Mouse (Mus musculus) hindbrain, embryonic 13.5 days (tissue): ENCODE measurements around the gene Usp34. TPM values are rescaled to one million over a fixed set of nuclear protein-coding genes. Genes with fewer than 3 reads are reported as not detected.

Experiments used
- ATAC-seq: fragments of 200-750 bp; cut with Nextera tagmentation; 2 replicates; pipeline ENCODE4 v1.8.0; 2017; ENCODE audit warnings: moderate TSS enrichment; ENCODE audit not compliant: low FRiP score
- H3K27ac ChIP-seq: fragments of 300-500 bp; sonication (generic); 2 replicates; pipeline ENCODE4 v1.5.1; 2015; ENCODE audit warnings: inconsistent platforms, mild to moderate bottlenecking, moderate library complexity
- H3K27me3 ChIP-seq: fragments of 300-500 bp; sonication (generic); 2 replicates; pipeline ENCODE4 v1.6.1; 2015; ENCODE audit warnings: mild to moderate bottlenecking, inconsistent platforms
- H3K36me3 ChIP-seq: fragments of 300-500 bp; sonication (generic); 2 replicates; pipeline ENCODE4 v1.6.1; 2015; ENCODE audit warnings: mild to moderate bottlenecking, inconsistent platforms
- H3K4me1 ChIP-seq: fragments of 300-500 bp; sonication (generic); replicated peaks from 2 replicates; pipeline ENCODE4 v1.6.1; 2015; ENCODE audit warnings: inconsistent platforms
- H3K4me2 ChIP-seq: fragments of 300-500 bp; sonication (generic); 2 replicates; pipeline ENCODE4 v1.6.1; 2015; ENCODE audit warnings: inconsistent platforms, mild to moderate bottlenecking, moderate library complexity
- H3K4me3 ChIP-seq: fragments of 300-500 bp; sonication (generic); 2 replicates; pipeline ENCODE4 v1.5.1; 2015; ENCODE audit warnings: mild to moderate bottlenecking, inconsistent platforms
- H3K9ac ChIP-seq: fragments of 300-500 bp; sonication (generic); 2 replicates; pipeline ENCODE4 v1.6.1; 2015; ENCODE audit warnings: mild to moderate bottlenecking, inconsistent platforms
- H3K9me3 ChIP-seq: fragments of 300-500 bp; sonication (generic); 2 replicates; pipeline ENCODE4 v1.6.1; 2016; ENCODE audit warnings: inconsistent platforms
- WGBS: fragments of 180-500 bp; shearing (Covaris S2); methylation state at CpG from one replicate; pipeline ENCODE4 v1.1.7; 2015; 5-methylcytosine and 5-hydroxymethylcytosine counted together
- microRNA-seq: library from miRNA; unstranded; fragments of <30 nt; microRNA quantifications from one replicate; pipeline ENCODE4, GENCODE M21; 2016
- polyA plus RNA-seq: library from polyadenylated mRNA; unstranded; fragments of >200 nt; fragmentation: Nextera tagmentation; extraction: Ambion mirVana; gene quantifications from 2 replicates; pipeline ENCODE4 v1.2.1, GENCODE M21; 2015

Gene Usp34
- polyA plus RNA-seq, 1 experiment from 2014 or later, result 28.7 TPM

DNA sequence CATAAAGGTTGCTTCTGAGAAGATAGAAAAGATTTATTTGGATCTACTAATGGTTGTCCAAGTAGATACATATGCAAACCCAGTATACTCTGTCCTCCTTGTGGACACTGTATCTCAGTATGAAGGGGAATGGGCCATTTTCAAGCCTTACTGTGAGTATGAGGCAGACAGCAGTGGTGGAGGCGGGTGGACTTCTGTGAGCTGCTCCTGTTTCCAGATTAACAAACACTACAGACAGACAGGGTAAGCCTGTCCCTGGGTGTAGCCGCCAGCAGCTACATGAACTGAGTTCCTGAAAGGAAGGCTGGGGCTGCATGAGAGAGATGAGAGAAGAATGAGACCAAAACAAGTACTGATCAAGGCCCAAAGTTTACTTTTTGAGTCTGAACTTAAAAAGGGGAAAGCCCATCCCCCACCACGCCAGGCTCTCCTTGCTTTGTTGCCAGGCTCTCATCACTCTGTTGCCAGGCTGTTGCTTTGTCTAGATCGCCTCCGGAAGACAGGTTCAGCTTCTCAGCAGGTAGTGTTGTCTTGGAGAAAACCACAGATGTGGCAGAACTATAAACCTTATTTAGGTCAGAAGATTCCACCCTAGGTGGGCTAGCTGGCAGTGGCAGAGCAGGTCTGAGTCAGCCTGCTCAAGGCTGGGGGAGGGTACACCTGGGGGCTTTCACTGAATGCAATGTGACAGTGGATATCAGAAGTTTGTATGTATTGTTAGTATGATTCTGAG is 213.9 kb downstream of the Usp34 start, which contains the start of gene 1700093K21Rik:
Gene 1700093K21Rik, minus strand, starts transcription at position 683 of the 733 bp plus-strand sequence.
- H3K4me1 ChIP-seq, result no peaks in the 10 kb centered on the region
- H3K27me3 ChIP-seq, result no peaks in the 10 kb centered on the region
- H3K9me3 ChIP-seq, result no peaks in the 10 kb centered on the region
- H3K4me2 ChIP-seq, result no peak within 1 kb of the TSS
- H3K36me3 ChIP-seq, result no peaks in the 10 kb centered on the region
- 25% methylated on average over 5 of the region's 5 CpGs for WGBS
- no peak within 1 kb of the TSS for H3K9ac ChIP-seq
- H3K27ac ChIP-seq, result no peak within 1 kb of the TSS
- no peak for ATAC-seq
- H3K4me3 ChIP-seq, result no peak within 1 kb of the TSS

DNA sequence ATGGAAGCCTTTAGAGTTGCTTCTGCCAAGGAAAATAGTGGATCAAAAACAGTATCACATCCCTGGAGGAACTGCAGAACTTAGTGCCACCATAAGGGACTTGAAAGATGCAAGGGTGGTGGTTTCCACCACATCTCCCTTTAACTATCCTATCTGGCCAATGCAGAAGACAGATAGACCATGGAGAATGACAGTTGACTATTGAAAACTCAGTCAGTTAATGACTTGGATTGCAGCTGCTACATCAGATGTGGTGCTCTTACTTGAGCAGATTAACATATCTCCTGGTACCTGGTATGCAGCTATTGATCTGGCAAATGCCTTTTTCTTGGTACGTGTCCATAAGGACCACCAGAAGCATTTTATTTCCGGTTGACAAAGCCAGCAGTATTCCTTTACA is 230.8 kb downstream of the Usp34 start:
- no peak overlapping the region for H3K27ac ChIP-seq

More for the DNA sequence above, 230.8 kb downstream of the Usp34 start:
- Histone ChIP-seq H3K4me3 (no peak overlapping the region), H3K4me1 (no peaks in the 10 kb centered on the region), H3K36me3 (no peaks in the 10 kb centered on the region), H3K9ac (no peak overlapping the region), H3K4me2 (no peak overlapping the region), H3K27me3 (no peaks in the 10 kb centered on the region), H3K9me3 (no peaks in the 10 kb centered on the region)
- 89% methylated on average over 2 of the region's 2 CpGs for WGBS
- ATAC-seq, result no peak

Small RNA genes within 50 kb of the gene (microRNA-seq; reads per million reads assigned to microRNA genes)
- gene Gm47279, result not detected

Other genes with a start within 250 kb of the Usp34 start
- gene Xpo1, start 50.9 kb upstream of the Usp34 start, polyA plus RNA-seq, result 72.1 and 78.9 TPM in 2 replicates
- gene Ahsa2, start 191.1 kb downstream of the Usp34 start, polyA plus RNA-seq, result 120 and 126 TPM in 2 replicates
- gene 1700093K21Rik, start 214.3 kb downstream of the Usp34 start, polyA plus RNA-seq, result 0.21 TPM in 1 of 2 replicates, not detected in the other